22 mouse cellular contexts compared by ENCODE assay signal in the genomic region with DNA sequence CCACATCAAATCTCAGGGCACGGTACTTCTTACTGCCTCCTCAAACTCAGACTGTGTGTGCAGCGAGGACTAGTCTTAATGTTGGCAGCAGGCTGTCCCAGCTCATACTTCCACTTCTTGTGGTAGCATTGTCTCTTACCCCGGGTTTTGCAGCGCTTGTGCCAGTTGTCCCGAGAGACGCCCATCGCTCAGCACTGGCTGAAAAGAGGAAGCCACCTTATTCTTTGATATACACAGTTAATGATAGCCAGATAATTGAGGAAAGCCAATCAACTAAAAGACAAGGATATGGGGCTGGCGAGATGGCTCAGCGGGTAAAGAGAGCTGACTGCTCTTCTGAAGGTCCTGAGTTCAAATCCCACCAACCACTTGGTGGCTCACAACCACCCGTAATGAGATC. TPM values are rescaled to one million over a fixed set of nuclear protein-coding genes. Genes with fewer than 3 reads are reported as not detected.
DNase-seq lines count a peak whose midpoint lies in the region; ATAC-seq lines count a peak whose summit lies in the region.
"Had no signal": no experiment of that assay in that cellular context is flagged by ENCODE, and none has a peak within 500 bp of the region (broad histone marks: within the 10 kb centered on the region; RNA-seq: fewer than 3 reads in every experiment).

No protein-coding gene starts in this region.

- peak; percentile 87 for DNase-seq in heart, adult 11 months
- DNase-seq in heart, adult 9 months (ENCODE audit: low spot score in 2 of 2) = no peak
- DNase-seq in MEL-GATA-1-ER (ENCODE audit: extremely low read depth, low read depth) = peak; percentile 78
- DNase-seq in urinary bladder, postnatal 14 days (ENCODE audit: low spot score) = no peak
- no peak for DNase-seq in cerebellum, adult 11 months
- DNase-seq in layer of hippocampus, adult 8-10 months (ENCODE audit: low spot score in 2 of 2) = no peak
- DNase-seq: adrenal gland, adult 8-10 months; adrenal gland, postnatal 14 days; adrenal gland, postnatal 36 days; B cell, adult 2 months; cerebellum, adult 18-20 months; cerebellum, adult 8-10 months; cerebellum, adult 9-11 months; cerebellum, postnatal 14 days; cerebellum, postnatal 36 days; forebrain, postnatal 0 days had no signal

- peak; percentile 50; the same call in 1 of the 2 replicates for ATAC-seq in granulocyte monocyte progenitor cell, adult 5-6 weeks (replicated peaks; ENCODE audit: poor library complexity, severe bottlenecking)
- ATAC-seq: activated CD4-positive, CD25-positive, alpha-beta regulatory T cell, adult 4 months; CD4-positive, CD25-positive, alpha-beta regulatory T cell, adult 4 months; forebrain, embryonic 13.5 days; forebrain, embryonic 15.5 days; forebrain, postnatal 0 days; Patski had no signal

RNA-seq across cellular contexts. Expression of a gene that starts 13.4 kb away (rescaled TPM):
- total RNA-seq in granulocyte monocyte progenitor cell, adult 5-6 weeks (2014; fragmentation: Nextera tagmentation) = 7.5 and 11.7 TPM in 2 replicates
- 11.9 and 17.5 TPM in 2 replicates for total RNA-seq in granulocyte monocyte progenitor cell, adult 5-6 weeks (2017)
- 10 to 100 TPM; 43.0 to 66.4 (median 57.0) TPM for total RNA-seq in layer of hippocampus, adult 8-10 months (2022)

RNA-seq across cellular contexts. Expression of a gene that starts 22.0 kb away (rescaled TPM):
- 116 and 131 TPM in 2 replicates for total RNA-seq in granulocyte monocyte progenitor cell, adult 5-6 weeks (2014; fragmentation: Nextera tagmentation)
- total RNA-seq in granulocyte monocyte progenitor cell, adult 5-6 weeks (2017) = 139 and 140 TPM in 2 replicates
- 100 to 1,000 TPM; 115 to 150 (median 133) TPM for total RNA-seq in layer of hippocampus, adult 8-10 months (2022)

RNA-seq across cellular contexts. Expression of a gene that starts 50.1 kb away (rescaled TPM):
- total RNA-seq in granulocyte monocyte progenitor cell, adult 5-6 weeks (2014; fragmentation: Nextera tagmentation) = 25.7 and 25.9 TPM in 2 replicates
- total RNA-seq in granulocyte monocyte progenitor cell, adult 5-6 weeks (2017) = 23.1 and 23.6 TPM in 2 replicates
- 10 to 100 TPM; 45.1 to 56.5 (median 51.3) TPM for total RNA-seq in layer of hippocampus, adult 8-10 months (2022)

Comparison
In these comparisons a context has a peak if more than half of its experiments do, and no peak if none do; other contexts are left out.
1. DNase-seq: peak in heart, adult 11 months (single experiment) and MEL-GATA-1-ER (single experiment); none in heart, adult 9 months (0 of 2), urinary bladder, postnatal 14 days (single experiment), cerebellum, adult 11 months (single experiment) and layer of hippocampus, adult 8-10 months (0 of 2).